Mouse (Mus musculus): Measurements from ENCODE around the gene Lrrfip1. TPM values are rescaled to one million over a fixed set of nuclear protein-coding genes. Genes with fewer than 3 reads are reported as not detected.
A peak's percentile ranks its signal among the peaks of the same experiment; 100 is the strongest.

Lrrfip1 gene
- polyA plus RNA-seq, 1 experiment, result 83.3 TPM

DNA sequence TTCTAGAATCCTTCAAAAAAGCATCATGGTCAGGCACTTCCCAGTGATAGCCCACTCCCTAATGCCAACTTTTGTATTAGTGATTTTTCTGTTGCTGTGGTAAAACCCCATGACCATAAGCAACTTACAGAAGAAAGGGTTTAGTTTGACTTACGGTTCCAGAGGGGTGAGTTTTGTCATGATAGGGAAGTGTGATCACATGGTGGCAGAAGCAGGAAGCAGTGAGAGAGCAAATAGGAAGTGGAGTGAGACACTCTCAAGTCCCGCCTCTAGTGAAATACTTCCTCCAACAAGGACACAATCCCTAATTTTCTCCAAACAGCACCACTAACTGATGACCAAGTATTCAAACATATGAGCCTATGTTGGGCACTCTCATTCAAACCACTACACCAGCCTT is 28.4 kb downstream of the Lrrfip1 start:
- Histone ChIP-seq H3K36me3 (ENCODE audit: control insufficient read depth, insufficient read depth) (peaks cover 5% of the 10 kb centered on the region), H3ac (ENCODE audit: control insufficient read depth, insufficient read length) (no peak overlapping the region), H3K79me2 (ENCODE audit: control insufficient read depth, insufficient read depth) (peaks cover 47% of the 10 kb centered on the region), H3K27me3 (ENCODE audit: control insufficient read depth, insufficient read depth, insufficient read length) (no peaks in the 10 kb centered on the region), H3K4me2 (ENCODE audit: low read depth) (no peak overlapping the region), H3K4me3 (no peak overlapping the region)
- TF ChIP-seq REST (IDR thresholded peaks at IDR 0.05; ENCODE audit: insufficient read depth, insufficient read length), result no peak
- no peak for TF ChIP-seq POLR2AphosphoS2 (IDR thresholded peaks at IDR 0.05; ENCODE audit: insufficient read length, low read depth)
- TF ChIP-seq TCF12 (IDR thresholded peaks at IDR 0.05; ENCODE audit: insufficient read depth, poor library complexity, severe bottlenecking), result no peak
- TF ChIP-seq CEBPB (IDR thresholded peaks at IDR 0.05; ENCODE audit: insufficient read depth, poor library complexity, severe bottlenecking), result no peak
- TF ChIP-seq USF1 (IDR thresholded peaks at IDR 0.05; ENCODE audit: low read depth), result no peak
- no peak for TF ChIP-seq MAX (IDR thresholded peaks at IDR 0.05; ENCODE audit: low read depth)
- no peak for TF ChIP-seq MYOG (IDR thresholded peaks at IDR 0.05; ENCODE audit: control insufficient read depth in 1 of 3, insufficient read depth in 1 of 3, insufficient read length in 2 of 3, low read depth in 2 of 3)
- no peak for TF ChIP-seq POLR2A (IDR thresholded peaks at IDR 0.05; ENCODE audit: insufficient read length, low read depth)
- TF ChIP-seq MYOD1 (IDR thresholded peaks at IDR 0.05; ENCODE audit: control insufficient read depth in 1 of 3, insufficient read length in 2 of 3, low read depth in 2 of 3), result no peak
- TF ChIP-seq TCF3 (IDR thresholded peaks at IDR 0.05; ENCODE audit: insufficient read length, low read depth), result no peak
- TF ChIP-seq E2F4 (IDR thresholded peaks at IDR 0.05; ENCODE audit: insufficient read depth), result no peak
- no peak for TF ChIP-seq SRF (IDR thresholded peaks at IDR 0.05; ENCODE audit: control insufficient read depth, insufficient read length, low read depth)

DNA sequence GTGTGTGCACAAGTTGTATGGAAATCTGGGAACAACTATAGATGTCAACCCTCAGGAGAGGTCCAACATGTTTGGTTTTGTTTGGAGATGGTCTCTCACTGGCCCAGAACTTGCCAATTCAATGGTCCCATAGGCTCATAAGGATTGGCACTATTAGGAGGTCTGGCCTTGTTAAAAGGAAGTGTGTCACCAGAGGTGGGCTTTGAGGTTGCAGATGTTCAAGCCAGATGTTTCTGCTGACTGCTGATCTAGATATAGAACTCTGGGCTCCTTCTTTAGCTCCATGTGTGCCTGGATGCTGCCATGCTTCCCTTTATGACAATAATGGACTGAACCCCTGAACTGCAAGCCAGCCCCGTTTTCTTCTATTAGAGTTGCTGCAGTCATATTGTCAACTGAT is 31.8 kb downstream of the Lrrfip1 start:
- peaks cover 67% of the 10 kb centered on the region for H3K79me2 ChIP-seq (ENCODE audit: control insufficient read depth, insufficient read depth)
- no peaks in the 10 kb centered on the region for H3K27me3 ChIP-seq (ENCODE audit: control insufficient read depth, insufficient read depth, insufficient read length)
- no peak for TF ChIP-seq CEBPB (IDR thresholded peaks at IDR 0.05; ENCODE audit: insufficient read depth, poor library complexity, severe bottlenecking)
- TF ChIP-seq TCF3 (IDR thresholded peaks at IDR 0.05; ENCODE audit: insufficient read length, low read depth), result no peak
- no peak for TF ChIP-seq MYOG (IDR thresholded peaks at IDR 0.05; ENCODE audit: control insufficient read depth in 1 of 3, insufficient read depth in 1 of 3, insufficient read length in 2 of 3, low read depth in 2 of 3)
- no peak for TF ChIP-seq TCF12 (IDR thresholded peaks at IDR 0.05; ENCODE audit: insufficient read depth, poor library complexity, severe bottlenecking)
- TF ChIP-seq SRF (IDR thresholded peaks at IDR 0.05; ENCODE audit: control insufficient read depth, insufficient read length, low read depth), result no peak
- TF ChIP-seq MYOD1 (IDR thresholded peaks at IDR 0.05; ENCODE audit: control insufficient read depth in 1 of 3, insufficient read length in 2 of 3, low read depth in 2 of 3), result no peak
- no peak for TF ChIP-seq POLR2AphosphoS2 (IDR thresholded peaks at IDR 0.05; ENCODE audit: insufficient read length, low read depth)
- TF ChIP-seq MAX (IDR thresholded peaks at IDR 0.05; ENCODE audit: low read depth), result no peak
- no peak for TF ChIP-seq POLR2A (IDR thresholded peaks at IDR 0.05; ENCODE audit: insufficient read length, low read depth)
- no peak for TF ChIP-seq USF1 (IDR thresholded peaks at IDR 0.05; ENCODE audit: low read depth)
- TF ChIP-seq E2F4 (IDR thresholded peaks at IDR 0.05; ENCODE audit: insufficient read depth), result no peak
- TF ChIP-seq REST (IDR thresholded peaks at IDR 0.05; ENCODE audit: insufficient read depth, insufficient read length), result no peak
- no peak overlapping the region for H3K4me2 ChIP-seq (ENCODE audit: low read depth)
- no peak overlapping the region for H3ac ChIP-seq (ENCODE audit: control insufficient read depth, insufficient read length)
- no peak overlapping the region for H3K4me3 ChIP-seq
- peaks cover 5% of the 10 kb centered on the region for H3K36me3 ChIP-seq (ENCODE audit: control insufficient read depth, insufficient read depth)

DNA sequence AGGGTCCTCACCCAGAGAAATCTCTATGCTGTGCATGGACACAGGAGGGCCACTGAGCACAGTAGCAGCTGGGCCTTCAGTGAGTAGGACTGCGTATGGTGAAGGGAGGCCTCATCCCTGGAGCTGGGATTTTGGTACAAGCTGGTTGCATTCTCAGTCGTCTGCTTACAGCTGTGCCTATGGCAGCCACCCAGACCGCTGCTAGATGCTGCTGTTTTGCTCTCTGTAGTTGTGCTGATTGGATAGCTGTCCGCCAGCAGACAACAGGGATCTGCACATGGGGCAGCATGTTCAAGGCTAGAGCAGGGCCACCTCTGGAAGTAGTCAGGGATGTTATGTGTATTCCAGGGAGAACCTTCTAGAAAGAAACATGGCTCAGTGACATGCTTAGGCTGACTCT is 33.0 kb downstream of the Lrrfip1 start:
- H3ac ChIP-seq (ENCODE audit: control insufficient read depth, insufficient read length), result no peak overlapping the region
- H3K4me3 ChIP-seq, result no peak overlapping the region
- peak in 1 of 3 experiments; percentile 25 for TF ChIP-seq MYOG (IDR thresholded peaks at IDR 0.05; ENCODE audit: control insufficient read depth in 1 of 3, insufficient read depth in 1 of 3, insufficient read length in 2 of 3, low read depth in 2 of 3)
- TF ChIP-seq MYOD1 (IDR thresholded peaks at IDR 0.05; ENCODE audit: control insufficient read depth in 1 of 3, insufficient read length in 2 of 3, low read depth in 2 of 3), result no peak
- H3K27me3 ChIP-seq (ENCODE audit: control insufficient read depth, insufficient read depth, insufficient read length), result no peaks in the 10 kb centered on the region
- peaks cover 62% of the 10 kb centered on the region for H3K79me2 ChIP-seq (ENCODE audit: control insufficient read depth, insufficient read depth)
- H3K36me3 ChIP-seq (ENCODE audit: control insufficient read depth, insufficient read depth), result peaks cover 4% of the 10 kb centered on the region
- no peak overlapping the region for H3K4me2 ChIP-seq (ENCODE audit: low read depth)

DNA sequence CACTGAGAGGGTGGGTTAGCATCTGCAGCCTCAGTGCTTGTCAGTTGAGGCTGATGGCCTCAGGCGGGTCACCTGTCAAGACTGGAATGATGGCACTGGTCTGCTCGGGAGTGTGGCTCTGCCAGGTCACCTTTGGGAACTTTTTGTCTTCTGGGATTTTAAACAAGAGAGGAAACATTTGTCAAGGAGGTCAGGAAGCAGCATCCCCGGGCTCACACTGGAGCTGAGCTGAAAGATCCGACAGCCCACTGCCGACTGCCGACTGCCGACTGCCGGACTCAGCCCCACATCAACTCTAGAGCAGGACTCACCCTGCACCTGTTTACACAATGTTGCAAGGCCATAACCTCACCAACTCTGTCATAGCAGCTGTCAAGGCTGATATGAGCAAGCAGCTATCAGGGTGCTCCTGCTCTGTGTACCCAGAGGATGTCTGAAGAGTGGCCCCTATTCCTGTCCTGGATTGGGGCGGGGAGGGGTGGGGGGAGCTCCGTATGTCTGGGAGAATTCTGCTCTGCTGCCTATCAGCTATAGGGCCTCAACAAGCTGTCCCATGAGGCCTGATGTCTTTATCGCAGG is 33.9 kb downstream of the Lrrfip1 start:
- H3K4me3 ChIP-seq, result no peak overlapping the region
- H3ac ChIP-seq (ENCODE audit: control insufficient read depth, insufficient read length), result no peak overlapping the region
- peak; percentile 59; the same call in 1 of the 2 replicates for TF ChIP-seq CEBPB (IDR thresholded peaks at IDR 0.05; ENCODE audit: insufficient read depth, poor library complexity, severe bottlenecking)
- TF ChIP-seq TCF3 (IDR thresholded peaks at IDR 0.05; ENCODE audit: insufficient read length, low read depth), result peak; percentile 59
- peak; percentile 60 for TF ChIP-seq TCF12 (IDR thresholded peaks at IDR 0.05; ENCODE audit: insufficient read depth, poor library complexity, severe bottlenecking)
- TF ChIP-seq SRF (IDR thresholded peaks at IDR 0.05; ENCODE audit: control insufficient read depth, insufficient read length, low read depth), result no peak
- peak; percentile 83 to 96 (median 89) for TF ChIP-seq MYOD1 (IDR thresholded peaks at IDR 0.05; ENCODE audit: control insufficient read depth in 1 of 3, insufficient read length in 2 of 3, low read depth in 2 of 3)
- TF ChIP-seq MYOG (IDR thresholded peaks at IDR 0.05; ENCODE audit: control insufficient read depth in 1 of 3, insufficient read depth in 1 of 3, insufficient read length in 2 of 3, low read depth in 2 of 3), result peak; percentile 73 to 97 (median 91)
- TF ChIP-seq MAX (IDR thresholded peaks at IDR 0.05; ENCODE audit: low read depth), result no peak
- TF ChIP-seq REST (IDR thresholded peaks at IDR 0.05; ENCODE audit: insufficient read depth, insufficient read length), result no peak
- H3K4me2 ChIP-seq (ENCODE audit: low read depth), result peak overlapping the region; percentile 40
- H3K27me3 ChIP-seq (ENCODE audit: control insufficient read depth, insufficient read depth, insufficient read length), result no peaks in the 10 kb centered on the region
- H3K36me3 ChIP-seq (ENCODE audit: control insufficient read depth, insufficient read depth), result no peaks in the 10 kb centered on the region
- H3K79me2 ChIP-seq (ENCODE audit: control insufficient read depth, insufficient read depth), result peaks cover 59% of the 10 kb centered on the region

DNA sequence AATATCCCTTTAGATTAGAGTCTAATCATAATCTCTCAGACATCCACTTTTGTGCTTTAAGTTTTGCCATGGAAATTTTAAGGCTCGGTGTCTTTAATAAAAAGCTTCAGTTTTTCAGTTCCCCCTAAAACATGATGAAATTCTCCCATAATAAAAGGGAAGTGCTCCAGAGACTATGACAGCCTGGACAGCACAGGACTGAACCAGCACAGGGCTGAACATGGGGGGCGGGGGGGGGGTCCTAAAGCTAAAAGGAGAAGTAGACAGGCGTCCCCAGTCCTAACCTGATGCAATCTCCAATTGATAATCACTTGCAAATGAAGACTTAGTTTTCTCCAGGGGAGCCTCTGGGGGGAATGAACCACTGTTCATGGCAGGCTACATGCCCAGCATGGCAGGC is 36.0 kb downstream of the Lrrfip1 start:
- Histone ChIP-seq H3K36me3 (ENCODE audit: control insufficient read depth, insufficient read depth) (no peaks in the 10 kb centered on the region), H3K79me2 (ENCODE audit: control insufficient read depth, insufficient read depth) (peaks cover 42% of the 10 kb centered on the region), H3K4me2 (ENCODE audit: low read depth) (no peak overlapping the region), H3ac (ENCODE audit: control insufficient read depth, insufficient read length) (no peak overlapping the region), H3K4me3 (no peak overlapping the region), H3K27me3 (ENCODE audit: control insufficient read depth, insufficient read depth, insufficient read length) (no peaks in the 10 kb centered on the region)
- TF ChIP-seq MYOD1 (IDR thresholded peaks at IDR 0.05; ENCODE audit: control insufficient read depth in 1 of 3, insufficient read length in 2 of 3, low read depth in 2 of 3) (no peak), TCF12 (IDR thresholded peaks at IDR 0.05; ENCODE audit: insufficient read depth, poor library complexity, severe bottlenecking) (no peak), TCF3 (IDR thresholded peaks at IDR 0.05; ENCODE audit: insufficient read length, low read depth) (no peak), MYOG (IDR thresholded peaks at IDR 0.05; ENCODE audit: control insufficient read depth in 1 of 3, insufficient read depth in 1 of 3, insufficient read length in 2 of 3, low read depth in 2 of 3) (no peak), E2F4 (IDR thresholded peaks at IDR 0.05; ENCODE audit: insufficient read depth) (no peak), SRF (IDR thresholded peaks at IDR 0.05; ENCODE audit: control insufficient read depth, insufficient read length, low read depth) (no peak), REST (IDR thresholded peaks at IDR 0.05; ENCODE audit: insufficient read depth, insufficient read length) (no peak), CEBPB (IDR thresholded peaks at IDR 0.05; ENCODE audit: insufficient read depth, poor library complexity, severe bottlenecking) (no peak), USF1 (IDR thresholded peaks at IDR 0.05; ENCODE audit: low read depth) (no peak), POLR2A (IDR thresholded peaks at IDR 0.05; ENCODE audit: insufficient read length, low read depth) (no peak), POLR2AphosphoS2 (IDR thresholded peaks at IDR 0.05; ENCODE audit: insufficient read length, low read depth) (no peak), MAX (IDR thresholded peaks at IDR 0.05; ENCODE audit: low read depth) (no peak)
